Mouse (Mus musculus) kidney, postnatal 0 days (tissue): ENCODE data around the gene Abhd12b. TPM values are rescaled to one million over a fixed set of nuclear protein-coding genes. Genes with fewer than 3 reads are reported as not detected.

Experiments used
- ATAC-seq: fragments of 200-750 bp; cut with Nextera tagmentation; replicated peaks from 2 replicates; pipeline ENCODE4 v1.8.0; 2017; ENCODE audit warnings: low read depth, moderate number of reproducible peaks, moderate TSS enrichment, moderate library complexity; ENCODE audit not compliant: low FRiP score
- DNase-seq: peaks from one replicate; pipeline ENCODE4 v3.0.0-alpha.2; 2016; ENCODE audit warnings: low spot score
- H3K27ac ChIP-seq: fragments of 300-500 bp; sonication (generic); 2 replicates; pipeline ENCODE4 v1.5.1; 2014; ENCODE audit warnings: mild to moderate bottlenecking
- H3K27me3 ChIP-seq: fragments of 300-500 bp; sonication (generic); 2 replicates; pipeline ENCODE4 v1.6.1; 2014; ENCODE audit warnings: low read length, mixed read lengths; ENCODE audit not compliant: insufficient read depth
- H3K36me3 ChIP-seq: fragments of 300-500 bp; sonication (generic); 2 replicates; pipeline ENCODE4 v1.6.1; 2014; ENCODE audit warnings: low read length, mixed read lengths; ENCODE audit not compliant: insufficient read depth
- H3K4me1 ChIP-seq: fragments of 300-500 bp; sonication (generic); replicated peaks from 2 replicates; pipeline ENCODE4 v1.6.1; 2014; ENCODE audit warnings: antibody characterized with exemption, low read length, mixed read lengths; ENCODE audit not compliant: insufficient read depth
- H3K4me2 ChIP-seq: fragments of 300-500 bp; sonication (generic); 2 replicates; pipeline ENCODE4 v1.6.1; 2014; ENCODE audit warnings: mild to moderate bottlenecking, low read length, moderate library complexity, mixed read lengths
- H3K4me3 ChIP-seq: fragments of 300-500 bp; sonication (generic); replicated peaks from 2 replicates; pipeline ENCODE4 v1.5.1; 2014; ENCODE audit warnings: low read depth, low read length
- H3K9ac ChIP-seq: fragments of 300-500 bp; sonication (generic); 2 replicates; pipeline ENCODE4 v1.6.1; 2014; ENCODE audit warnings: low read depth, low read length
- H3K9me3 ChIP-seq: fragments of 300-500 bp; sonication (generic); replicated peaks from 2 replicates; pipeline ENCODE4 v1.6.1; 2016; ENCODE audit warnings: low read length, inconsistent platforms, mixed read lengths
- CTCF ChIP-seq: IDR thresholded peaks from 2 replicates; pipeline ENCODE4 v1.5.1; 2016; ENCODE audit warnings: antibody characterized with exemption, low read depth, mild to moderate bottlenecking, moderate library complexity
- WGBS: fragments of 180-500 bp; shearing (Covaris S2); extraction: QIAGEN DNeasy Blood & Tissue Kit; methylation state at CpG from one replicate; pipeline ENCODE4 v1.1.7; 2014; 5-methylcytosine and 5-hydroxymethylcytosine counted together
- polyA plus RNA-seq: library from polyadenylated mRNA; unstranded; fragments of >200 nt; fragmentation: Nextera tagmentation; extraction: Ambion mirVana; gene quantifications from 2 replicates; pipeline ENCODE4 v1.2.1, GENCODE M21; 2015

The Abhd12b gene
- polyA plus RNA-seq, 1 experiment from 2014 or later, result not detected

- H3K9ac ChIP-seq, result no peak overlapping the region
- H3K27me3 ChIP-seq, result no peaks in the 10 kb centered on the region
- ATAC-seq (no peak), DNase-seq (no peak)
- H3K4me3 ChIP-seq, result no peak overlapping the region
- no peaks in the 10 kb centered on the region for H3K9me3 ChIP-seq
- no peak overlapping the region for H3K4me2 ChIP-seq
- no peak for TF ChIP-seq CTCF
- H3K27ac ChIP-seq, result no peak overlapping the region
- H3K4me1 ChIP-seq, result peaks cover 3% of the 10 kb centered on the region; the same call in 1 of the 2 replicates
- 81% methylated on average over 5 of the region's 5 CpGs for WGBS
- H3K36me3 ChIP-seq, result peaks cover 9% of the 10 kb centered on the region; the same call in 1 of the 2 replicates
These were observed 67.5 kb downstream of the Abhd12b start for GRCm38 (mm10) chr12:70221425-70221824.

DNA sequence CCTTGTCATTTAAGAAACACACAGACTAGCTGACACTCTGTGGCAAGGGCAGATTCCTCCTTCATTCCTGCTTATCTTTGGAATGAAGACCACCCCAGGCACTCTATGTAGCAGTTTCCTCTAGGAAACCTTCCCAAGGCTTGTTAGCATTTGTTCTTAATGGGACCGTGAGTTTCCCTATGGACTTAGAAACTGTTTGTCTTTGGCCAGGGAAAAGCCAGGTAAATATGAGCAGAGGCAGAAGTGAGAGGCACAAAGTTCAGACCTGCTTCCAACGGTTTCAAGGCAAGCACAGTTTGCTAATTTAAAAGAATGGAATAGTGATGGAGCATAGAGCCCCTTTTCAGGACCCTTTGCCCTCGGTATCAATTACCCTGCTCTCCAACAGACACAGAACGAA, 69.4 kb downstream of the Abhd12b start:
- Histone ChIP-seq H3K4me1 (peaks cover 7% of the 10 kb centered on the region; the same call in 1 of the 2 replicates), H3K9ac (no peak overlapping the region), H3K4me2 (no peak overlapping the region), H3K27ac (peak overlapping the region; percentile 62), H3K27me3 (no peaks in the 10 kb centered on the region), H3K36me3 (0 out of 2 replicates have a peak, but pooled peaks cover 3% of the 10 kb centered on the region), H3K4me3 (no peak overlapping the region), H3K9me3 (no peaks in the 10 kb centered on the region)
- 60% methylated on average over 4 of the region's 4 CpGs for WGBS
- no peak for TF ChIP-seq CTCF
- DNase-seq (no peak), ATAC-seq (no peak)

- H3K36me3 ChIP-seq, result no peaks in the 10 kb centered on the region
- peak overlapping the region; percentile 42 for H3K4me3 ChIP-seq
- no peak for TF ChIP-seq CTCF
- WGBS, result 24% methylated on average over 5 of the region's 5 CpGs
- no peaks in the 10 kb centered on the region for H3K27me3 ChIP-seq
- DNase-seq (no peak), ATAC-seq (0 out of 2 replicates have a peak, but pooled peaks have one; percentile 11)
- H3K4me2 ChIP-seq, result peak overlapping the region; percentile 70
- no peaks in the 10 kb centered on the region for H3K9me3 ChIP-seq
- peak overlapping the region; percentile 50; the same call in 1 of the 2 replicates for H3K27ac ChIP-seq
- peak overlapping the region; percentile 57 for H3K9ac ChIP-seq
- 0 out of 2 replicates have a peak, but pooled peaks cover 7% of the 10 kb centered on the region for H3K4me1 ChIP-seq
These were observed 72.7 kb downstream of the Abhd12b start for GRCm38 (mm10) chr12:70226655-70227054.

GRCm38 (mm10) chr12:70227121-70227932, 73.4 kb downstream of the Abhd12b start:
- DNase-seq (peak; percentile 85), ATAC-seq (peak; percentile 90)
- H3K27me3 ChIP-seq, result no peaks in the 10 kb centered on the region
- under 1% methylated on average over 52 of the region's 52 CpGs for WGBS
- H3K4me1 ChIP-seq, result 0 out of 2 replicates have a peak, but pooled peaks cover 7% of the 10 kb centered on the region
- peak overlapping the region; percentile 70 for H3K4me2 ChIP-seq
- peak overlapping the region; percentile 57 for H3K9ac ChIP-seq
- peak; percentile 45 for TF ChIP-seq CTCF
- no peaks in the 10 kb centered on the region for H3K9me3 ChIP-seq
- H3K36me3 ChIP-seq, result no peaks in the 10 kb centered on the region
- H3K4me3 ChIP-seq, result peak overlapping the region; percentile 42
- H3K27ac ChIP-seq, result peak overlapping the region; percentile 50

- peak overlapping the region; percentile 42 for H3K4me3 ChIP-seq
- H3K27ac ChIP-seq, result peak overlapping the region; percentile 50
- no peak for DNase-seq
- no peaks in the 10 kb centered on the region for H3K27me3 ChIP-seq
- H3K4me2 ChIP-seq, result peak overlapping the region; percentile 70; the same call in 1 of the 2 replicates
- TF ChIP-seq CTCF, result no peak
- H3K9me3 ChIP-seq, result no peaks in the 10 kb centered on the region
- 0 out of 2 replicates have a peak, but pooled peaks cover 7% of the 10 kb centered on the region for H3K4me1 ChIP-seq
- H3K36me3 ChIP-seq, result no peaks in the 10 kb centered on the region
- WGBS, result 71% methylated on average over 11 of the region's 11 CpGs
- no peak for ATAC-seq
- peak overlapping the region; percentile 57; the same call in 1 of the 2 replicates for H3K9ac ChIP-seq
These were observed 74.2 kb downstream of the Abhd12b start for GRCm38 (mm10) chr12:70228155-70228554.

GRCm38 (mm10) chr12:70231294-70231693, 77.4 kb downstream of the Abhd12b start, which contains the start of gene Pygl:
Gene Pygl (minus strand): TSS chr12:70231488.
- Histone ChIP-seq H3K27me3 (no peaks in the 10 kb centered on the region), H3K4me3 (no peak within 1 kb of the TSS), H3K9ac (no peak within 1 kb of the TSS), H3K36me3 (no peaks in the 10 kb centered on the region), H3K27ac (no peak within 1 kb of the TSS), H3K4me1 (0 out of 2 replicates have a peak, but pooled peaks cover 5% of the 10 kb centered on the region), H3K9me3 (no peaks in the 10 kb centered on the region), H3K4me2 (no peak within 1 kb of the TSS)
- DNase-seq (no peak), ATAC-seq (no peak)
- 68% methylated on average over 2 of the region's 2 CpGs for WGBS
- TF ChIP-seq CTCF, result no peak
